Mouse (Mus musculus) heart, embryonic 15.5 days (tissue): Measurements from ENCODE around the gene Ffar3. TPM values are rescaled to one million over a fixed set of nuclear protein-coding genes. Genes with fewer than 3 reads are reported as not detected.

Experiments used
- ATAC-seq: fragments of 200-750 bp; cut with Nextera tagmentation; replicated peaks from 2 replicates; pipeline ENCODE4 v1.8.0; 2017; ENCODE audit warnings: low read depth, moderate TSS enrichment; ENCODE audit not compliant: insufficient number of reproducible peaks, insufficient read depth, low FRiP score
- H3K27ac ChIP-seq: fragments of 300-500 bp; sonication (generic); 2 replicates; pipeline ENCODE4 v1.5.1; 2015; ENCODE audit warnings: mild to moderate bottlenecking, inconsistent platforms
- H3K27me3 ChIP-seq: fragments of 300-500 bp; sonication (generic); 2 replicates; pipeline ENCODE4 v1.6.1; 2015; ENCODE audit warnings: inconsistent platforms
- H3K36me3 ChIP-seq: fragments of 300-500 bp; sonication (generic); 2 replicates; pipeline ENCODE4 v1.6.1; 2015; ENCODE audit warnings: mild to moderate bottlenecking, inconsistent platforms
- H3K4me1 ChIP-seq: fragments of 300-500 bp; sonication (generic); replicated peaks from 2 replicates; pipeline ENCODE4 v1.6.1; 2015; ENCODE audit warnings: inconsistent platforms
- H3K4me2 ChIP-seq: fragments of 300-500 bp; sonication (generic); 2 replicates; pipeline ENCODE4 v1.6.1; 2015; ENCODE audit warnings: inconsistent platforms, mild to moderate bottlenecking, moderate library complexity
- H3K4me3 ChIP-seq: fragments of 300-500 bp; sonication (generic); 2 replicates; pipeline ENCODE4 v1.5.1; 2015; ENCODE audit warnings: mild to moderate bottlenecking, inconsistent platforms
- H3K9ac ChIP-seq: fragments of 300-500 bp; sonication (generic); 2 replicates; pipeline ENCODE4 v1.6.1; 2015; ENCODE audit warnings: mild to moderate bottlenecking, inconsistent platforms
- H3K9me3 ChIP-seq: fragments of 300-500 bp; sonication (generic); replicated peaks from 2 replicates; pipeline ENCODE4 v1.6.1; 2016; ENCODE audit warnings: inconsistent platforms
- WGBS: fragments of 180-500 bp; shearing (Covaris S2); methylation state at CpG from one replicate; pipeline ENCODE4 v1.1.7; 2015; ENCODE audit warnings: mixed read lengths; 5-methylcytosine and 5-hydroxymethylcytosine counted together
- polyA plus RNA-seq: library from polyadenylated mRNA; unstranded; fragments of >200 nt; fragmentation: Nextera tagmentation; extraction: Ambion mirVana; gene quantifications from 2 replicates; pipeline ENCODE4 v1.2.1, GENCODE M21; 2015

The Ffar3 gene
- polyA plus RNA-seq, 1 experiment from 2014 or later: not detected

- no peak for ATAC-seq
- Histone ChIP-seq H3K4me2 (no peak overlapping the region), H3K36me3 (no peaks in the 10 kb centered on the region), H3K9me3 (no peaks in the 10 kb centered on the region), H3K27me3 (peaks cover 1% of the 10 kb centered on the region), H3K9ac (no peak overlapping the region), H3K4me3 (no peak overlapping the region), H3K27ac (no peak overlapping the region), H3K4me1 (no peaks in the 10 kb centered on the region)
- 77% methylated on average over 6 of the region's 6 CpGs for WGBS
Measured at GRCm38 (mm10) chr7:30878950-30879349, 23.0 kb upstream of the Ffar3 start.

GRCm38 (mm10) chr7:30873083-30873482, 17.1 kb upstream of the Ffar3 start:
- peak overlapping the region; percentile 38 for H3K4me2 ChIP-seq
- WGBS: 23% methylated on average over 15 of the region's 15 CpGs
- no peak overlapping the region for H3K27ac ChIP-seq
- peaks cover 20% of the 10 kb centered on the region for H3K27me3 ChIP-seq
- no peaks in the 10 kb centered on the region for H3K9me3 ChIP-seq
- no peaks in the 10 kb centered on the region for H3K4me1 ChIP-seq
- H3K4me3 ChIP-seq: no peak overlapping the region
- H3K9ac ChIP-seq: no peak overlapping the region
- H3K36me3 ChIP-seq: no peaks in the 10 kb centered on the region
- ATAC-seq: no peak

- no peak overlapping the region for H3K9ac ChIP-seq
- peaks cover 44% of the 10 kb centered on the region for H3K27me3 ChIP-seq
- ATAC-seq: no peak
- no peak overlapping the region for H3K4me2 ChIP-seq
- WGBS: 38% methylated on average over 8 of the region's 8 CpGs
- no peak overlapping the region for H3K27ac ChIP-seq
- no peak overlapping the region for H3K4me3 ChIP-seq
- H3K36me3 ChIP-seq: no peaks in the 10 kb centered on the region
- peaks cover 7% of the 10 kb centered on the region for H3K4me1 ChIP-seq
- H3K9me3 ChIP-seq: no peaks in the 10 kb centered on the region
Measured at GRCm38 (mm10) chr7:30863386-30863785, 7.4 kb upstream of the Ffar3 start.

DNA sequence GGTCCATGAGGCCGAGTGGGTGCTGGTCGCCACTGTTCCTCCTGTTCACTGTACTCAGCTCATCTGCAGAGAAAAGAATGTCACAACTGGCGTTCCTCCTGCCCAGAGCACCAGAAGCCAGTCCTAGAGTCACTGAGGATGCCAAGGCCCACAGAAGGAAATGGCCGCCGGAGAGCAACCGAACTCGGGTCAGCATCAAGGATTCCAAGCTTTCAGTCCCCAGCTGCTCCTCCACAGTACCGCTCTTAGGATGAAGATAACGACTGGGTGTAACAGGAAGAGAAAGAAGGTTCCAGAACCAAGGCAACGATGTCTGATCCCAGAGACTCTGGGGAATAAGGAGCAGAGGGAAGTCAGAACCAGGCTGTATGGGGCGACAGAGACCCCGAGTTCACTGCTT, 5.5 kb upstream of the Ffar3 start, which contains the start of gene Ffar1:
Gene Ffar1, minus strand, starts transcription at position 101 of the 400 bp plus-strand sequence.
- no peaks in the 10 kb centered on the region for H3K9me3 ChIP-seq
- no peak within 1 kb of the TSS for H3K4me2 ChIP-seq
- H3K4me3 ChIP-seq: no peak within 1 kb of the TSS
- no peak for ATAC-seq
- H3K27ac ChIP-seq: no peak within 1 kb of the TSS
- 80% methylated on average over 12 of the region's 12 CpGs for WGBS
- H3K4me1 ChIP-seq: peaks cover 7% of the 10 kb centered on the region
- no peak within 1 kb of the TSS for H3K9ac ChIP-seq
- H3K36me3 ChIP-seq: no peaks in the 10 kb centered on the region
- peaks cover 36% of the 10 kb centered on the region for H3K27me3 ChIP-seq

DNA sequence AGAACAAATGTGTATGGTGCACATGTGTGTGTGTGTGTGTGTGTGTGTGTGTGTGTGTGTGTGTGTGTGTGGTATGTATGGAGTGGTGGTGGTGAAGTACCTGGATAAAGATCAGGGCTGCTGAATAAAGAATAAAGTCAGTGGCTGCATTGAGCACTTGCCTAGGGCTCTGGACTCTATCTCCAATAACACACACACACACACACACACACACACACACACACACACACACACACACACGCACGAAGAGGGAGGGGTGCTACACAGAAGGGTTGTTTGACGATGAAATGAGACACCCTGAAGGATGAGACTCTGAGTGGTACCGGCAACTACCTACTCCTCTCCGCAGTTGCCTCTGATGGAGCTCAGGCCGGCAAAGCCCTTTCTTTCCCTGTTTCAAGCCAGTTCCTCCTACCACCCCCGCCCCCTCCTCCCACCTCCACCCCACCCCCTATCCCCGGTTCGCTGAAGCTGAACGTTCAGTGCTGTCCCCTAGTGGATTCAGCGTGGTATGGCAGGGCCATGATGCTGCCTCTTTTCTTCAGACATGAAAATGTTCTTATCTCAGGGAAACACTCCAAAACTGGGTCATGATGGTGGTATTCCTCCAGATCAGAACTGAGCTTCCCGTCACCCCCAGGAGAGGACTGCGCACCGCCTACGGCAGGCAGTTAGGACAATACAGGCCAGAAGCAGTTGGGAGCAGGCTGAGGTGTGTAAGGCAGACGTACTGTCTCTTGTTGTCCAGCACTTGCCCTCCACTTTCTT, 3.8 kb upstream of the Ffar3 start:
- WGBS: 7% methylated on average over 14 of the region's 16 CpGs
- peaks cover 37% of the 10 kb centered on the region for H3K27me3 ChIP-seq
- H3K9ac ChIP-seq: no peak overlapping the region
- peaks cover 7% of the 10 kb centered on the region for H3K4me1 ChIP-seq
- no peaks in the 10 kb centered on the region for H3K9me3 ChIP-seq
- H3K4me2 ChIP-seq: peak overlapping the region; percentile 52
- no peak overlapping the region for H3K27ac ChIP-seq
- peak overlapping the region; percentile 23; the same call in 1 of the 2 replicates for H3K4me3 ChIP-seq
- no peaks in the 10 kb centered on the region for H3K36me3 ChIP-seq
- ATAC-seq: peak; percentile 42; the same call in 1 of the 2 replicates

- Histone ChIP-seq H3K4me1 (peaks cover 7% of the 10 kb centered on the region), H3K9me3 (no peaks in the 10 kb centered on the region), H3K27me3 (peaks cover 32% of the 10 kb centered on the region), H3K27ac (no peak overlapping the region), H3K9ac (no peak overlapping the region), H3K36me3 (no peaks in the 10 kb centered on the region), H3K4me2 (no peak overlapping the region), H3K4me3 (no peak overlapping the region)
- ATAC-seq: no peak
Measured at GRCm38 (mm10) chr7:30859290-30859634, 3.3 kb upstream of the Ffar3 start.

DNA sequence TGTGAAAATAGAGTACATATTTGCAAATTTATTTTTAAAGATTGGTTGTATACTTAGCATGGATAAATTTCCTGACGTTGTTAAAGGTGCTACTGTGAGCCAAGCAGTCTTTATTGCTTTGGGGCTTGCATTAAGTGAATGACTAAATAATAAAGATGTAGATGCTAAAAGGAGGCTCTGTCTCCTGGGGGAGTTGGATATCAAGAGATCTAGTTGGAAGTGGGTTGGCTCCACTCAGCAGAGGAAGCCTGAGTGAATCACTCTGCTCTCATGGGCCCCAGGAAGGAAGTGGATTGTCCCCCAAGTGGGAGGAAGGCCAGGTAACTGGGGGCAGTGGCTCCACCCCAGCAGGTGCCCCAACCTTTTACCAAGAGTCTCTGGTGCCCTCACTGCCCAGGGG, 1.8 kb upstream of the Ffar3 start:
- H3K4me3 ChIP-seq: no peak overlapping the region
- peaks cover 3% of the 10 kb centered on the region; the same call in 1 of the 2 replicates for H3K4me1 ChIP-seq
- H3K4me2 ChIP-seq: no peak overlapping the region
- no peak overlapping the region for H3K27ac ChIP-seq
- no peaks in the 10 kb centered on the region for H3K9me3 ChIP-seq
- H3K36me3 ChIP-seq: no peaks in the 10 kb centered on the region
- no peak overlapping the region for H3K9ac ChIP-seq
- WGBS: 56% methylated on average over 1 of the region's 1 CpGs
- peaks cover 31% of the 10 kb centered on the region for H3K27me3 ChIP-seq
- ATAC-seq: no peak

GRCm38 (mm10) chr7:30851421-30851820, 4.6 kb downstream of the Ffar3 start:
- Histone ChIP-seq H3K36me3 (no peaks in the 10 kb centered on the region), H3K4me1 (no peaks in the 10 kb centered on the region), H3K4me2 (no peak overlapping the region), H3K9me3 (no peaks in the 10 kb centered on the region), H3K9ac (no peak overlapping the region), H3K27me3 (peaks cover 6% of the 10 kb centered on the region), H3K27ac (no peak overlapping the region), H3K4me3 (no peak overlapping the region)
- ATAC-seq: no peak
- WGBS: 85% methylated on average over 1 of the region's 1 CpGs

- no peaks in the 10 kb centered on the region for H3K27me3 ChIP-seq
- no peaks in the 10 kb centered on the region for H3K4me1 ChIP-seq
- ATAC-seq: no peak
- H3K4me2 ChIP-seq: no peak overlapping the region
- H3K9me3 ChIP-seq: no peaks in the 10 kb centered on the region
- no peaks in the 10 kb centered on the region for H3K36me3 ChIP-seq
- WGBS: 64% methylated on average over 6 of the region's 6 CpGs
- H3K27ac ChIP-seq: no peak overlapping the region
- H3K9ac ChIP-seq: no peak overlapping the region
- H3K4me3 ChIP-seq: no peak overlapping the region
Measured at GRCm38 (mm10) chr7:30847934-30848333, 8.0 kb downstream of the Ffar3 start.

DNA sequence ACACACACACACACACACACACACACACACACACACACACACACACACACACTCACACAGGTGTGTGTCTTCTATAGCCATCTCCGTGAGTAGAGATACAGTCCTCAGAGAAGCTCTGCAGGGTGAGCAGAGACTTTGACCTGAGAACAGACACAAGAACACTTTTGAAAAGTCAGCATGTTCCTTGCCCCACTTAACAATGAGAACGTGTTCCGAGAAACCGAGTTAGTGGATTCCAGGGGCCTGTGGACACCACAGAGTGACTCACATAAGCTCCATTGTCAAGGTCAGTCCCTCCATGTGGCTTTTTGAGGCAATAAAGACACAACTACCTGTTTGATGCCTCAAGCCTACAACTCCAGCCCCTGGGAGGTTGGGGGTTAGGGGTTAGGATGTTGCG, 8.6 kb downstream of the Ffar3 start:
- Histone ChIP-seq H3K4me3 (no peak overlapping the region), H3K27me3 (no peaks in the 10 kb centered on the region), H3K9me3 (no peaks in the 10 kb centered on the region), H3K9ac (no peak overlapping the region), H3K36me3 (no peaks in the 10 kb centered on the region), H3K4me2 (no peak overlapping the region), H3K27ac (no peak overlapping the region), H3K4me1 (no peaks in the 10 kb centered on the region)
- WGBS: 64% methylated on average over 5 of the region's 5 CpGs
- no peak for ATAC-seq

- no peaks in the 10 kb centered on the region for H3K4me1 ChIP-seq
- ATAC-seq: no peak
- WGBS: 45% methylated on average over 2 of the region's 2 CpGs
Measured at GRCm38 (mm10) chr7:30846505-30847053, 9.4 kb downstream of the Ffar3 start.

More at GRCm38 (mm10) chr7:30846505-30847053, 9.4 kb downstream of the Ffar3 start:
- H3K27ac ChIP-seq: no peak overlapping the region
- H3K27me3 ChIP-seq: no peaks in the 10 kb centered on the region
- no peak overlapping the region for H3K9ac ChIP-seq
- no peaks in the 10 kb centered on the region for H3K36me3 ChIP-seq
- H3K4me2 ChIP-seq: no peak overlapping the region
- H3K4me3 ChIP-seq: no peak overlapping the region
- H3K9me3 ChIP-seq: no peaks in the 10 kb centered on the region
